Mouse (Mus musculus) inflammation-experienced regulatory T-cells, adult 6 months (primary cell): Measurements from ENCODE around the gene Anapc16. TPM values are rescaled to one million over a fixed set of nuclear protein-coding genes. Genes with fewer than 3 reads are reported as not detected.
"Not testable (repeated sequence)": the region's sequence is repeated elsewhere in the genome, so short reads cannot be mapped to it uniquely, and the experiment has no call there.

Source experiments
- ATAC-seq: one replicate; pipeline ENCODE4 v1.8.0; 2017
- polyA plus RNA-seq, 3 experiments: library from polyadenylated mRNA; unstranded; fragments of 100-300 nt; shearing (Covaris generic); gene quantifications; one replicate each; pipeline ENCODE4 v1.2.1; 2017

Anapc16 gene
- 10 to 100 TPM; 89.0 to 99.4 (median 91.1) TPM for polyA plus RNA-seq

DNA sequence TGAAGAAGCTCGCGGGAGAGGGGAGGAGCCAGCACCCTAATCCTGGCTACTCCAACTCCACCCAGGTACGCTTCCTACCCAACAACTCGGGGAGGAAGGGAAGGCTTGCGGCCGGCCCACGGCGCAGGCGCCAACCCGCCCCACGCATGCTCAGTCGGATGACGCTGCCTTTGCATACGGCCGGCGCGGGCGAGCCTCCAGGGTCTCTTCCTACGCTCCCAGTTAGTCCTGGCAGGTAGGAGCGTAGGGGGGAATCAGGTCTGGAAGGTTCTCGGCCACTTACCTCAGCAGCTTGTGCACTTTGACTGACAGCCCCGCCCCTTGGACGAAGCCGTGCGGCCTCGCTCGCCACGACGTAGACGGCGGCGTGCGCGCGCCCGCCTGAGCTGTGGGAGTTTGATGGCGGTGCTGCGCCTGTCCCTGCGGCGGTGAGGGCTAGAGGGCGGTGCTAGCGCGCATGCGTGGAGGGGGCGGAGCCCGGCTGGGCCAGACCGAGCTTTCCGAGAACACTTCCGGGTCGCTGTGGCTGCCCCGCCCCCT, at the start of gene Anapc16, which contains the start of gene Ascc1:
Anapc16 (minus strand) TSS at position 463 of the 540 bp plus-strand sequence.
Ascc1 (plus strand) TSS at position 133 of the 540 bp plus-strand sequence.
- peak; percentile 90 for ATAC-seq

GRCm38 (mm10) chr10:60050581-60050980, 47.6 kb upstream of the Anapc16 start:
- ATAC-seq, result no peak

GRCm38 (mm10) chr10:60046696-60047095, 43.8 kb upstream of the Anapc16 start:
- no peak for ATAC-seq

GRCm38 (mm10) chr10:60042350-60042922, 39.5 kb upstream of the Anapc16 start:
- ATAC-seq, result no peak

- no peak for ATAC-seq
These were observed 32.8 kb upstream of the Anapc16 start for GRCm38 (mm10) chr10:60035744-60036143.

- no peak for ATAC-seq
These were observed 31.7 kb upstream of the Anapc16 start for GRCm38 (mm10) chr10:60034621-60035020.

- no peak for ATAC-seq
These were observed 30.1 kb upstream of the Anapc16 start for GRCm38 (mm10) chr10:60033064-60033463.

GRCm38 (mm10) chr10:60032622-60033021, 29.7 kb upstream of the Anapc16 start:
- ATAC-seq, result no peak

DNA sequence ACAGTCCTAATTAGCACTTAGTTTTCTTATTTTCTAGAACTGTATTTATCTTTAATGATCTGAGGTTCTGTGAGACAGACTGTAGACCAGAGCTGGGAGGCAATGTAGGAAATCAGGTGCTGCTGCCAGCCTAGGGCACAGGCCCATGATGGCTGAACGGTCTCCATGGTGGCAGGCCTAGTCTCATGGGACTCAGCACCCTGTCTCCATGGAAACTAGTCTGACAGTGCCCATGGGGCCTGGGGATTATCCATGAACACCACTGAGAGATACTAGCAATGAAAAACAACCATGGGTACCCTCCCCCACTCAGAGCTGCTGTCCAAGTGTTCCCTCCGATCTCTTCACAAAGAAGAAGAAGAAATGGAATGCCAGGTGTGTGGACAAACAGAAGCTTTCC, 29.1 kb upstream of the Anapc16 start:
- no peak for ATAC-seq

DNA sequence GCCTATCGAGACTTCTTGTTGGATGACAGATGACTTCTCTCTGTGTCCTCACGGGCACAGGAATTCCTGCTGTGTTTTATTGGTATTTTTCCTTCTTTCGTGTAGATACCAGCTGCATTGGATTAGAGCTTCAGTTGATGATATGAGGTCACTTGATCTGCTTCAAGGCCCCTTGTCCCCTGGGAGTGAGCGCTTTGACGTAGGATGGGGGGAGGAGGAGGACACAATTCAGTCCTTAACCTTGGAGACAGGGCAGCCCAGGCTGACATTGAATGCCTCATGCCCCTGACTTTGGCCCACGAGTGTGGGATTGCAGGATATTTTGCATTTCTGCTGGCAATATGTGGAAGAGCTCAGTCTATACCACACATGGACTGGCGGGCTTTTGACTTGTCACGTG, 28.6 kb upstream of the Anapc16 start:
- ATAC-seq, result no peak

- ATAC-seq, result peak; percentile 14
These were observed 26.5 kb upstream of the Anapc16 start for GRCm38 (mm10) chr10:60029387-60029786.

DNA sequence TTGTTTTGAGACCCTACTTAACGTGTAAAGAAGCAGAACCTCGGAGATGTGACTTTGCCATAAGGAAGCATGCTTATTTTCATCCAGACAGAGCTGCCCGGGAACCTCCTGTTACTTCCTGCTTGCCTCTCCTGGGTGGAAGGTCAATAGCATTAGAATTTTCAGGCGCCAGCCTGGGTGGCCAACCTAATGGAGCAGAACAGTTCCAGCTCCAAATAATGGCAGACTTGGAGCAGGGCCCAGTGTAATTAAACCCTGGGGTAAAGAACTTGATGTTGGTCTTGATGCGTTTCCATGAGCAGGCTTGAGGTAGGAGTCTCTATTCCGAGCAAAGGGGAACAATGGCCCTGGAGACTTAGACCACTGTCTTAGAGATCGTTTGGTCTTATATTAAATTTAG, 26.0 kb upstream of the Anapc16 start:
- no peak for ATAC-seq

- ATAC-seq, result peak; percentile 83
These were observed 25.2 kb upstream of the Anapc16 start for GRCm38 (mm10) chr10:60028181-60028580.

GRCm38 (mm10) chr10:60027619-60028084, 24.7 kb upstream of the Anapc16 start:
- peak; percentile 69 for ATAC-seq

- no peak for ATAC-seq
These were observed 23.9 kb upstream of the Anapc16 start for GRCm38 (mm10) chr10:60026759-60027395.

DNA sequence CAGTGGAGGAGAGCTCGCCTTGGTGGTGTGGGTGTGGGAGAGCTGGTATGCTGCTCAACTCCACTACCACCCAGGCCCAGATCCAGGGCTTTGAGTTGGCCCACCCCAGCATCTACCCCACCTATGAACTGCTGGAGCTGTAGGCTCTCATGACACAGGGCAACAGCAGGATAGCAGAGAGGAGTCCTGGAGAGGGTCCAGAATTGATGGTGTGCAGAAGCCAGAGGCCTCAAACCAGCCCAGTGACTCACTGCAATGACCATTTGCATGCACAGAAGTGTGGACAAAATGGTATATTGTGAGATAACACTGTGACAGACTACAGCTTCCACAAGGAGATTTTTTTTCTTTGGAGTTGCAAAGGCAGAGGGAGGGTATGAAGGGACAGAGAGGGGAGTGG, 20.8 kb upstream of the Anapc16 start:
- ATAC-seq, result no peak

- no peak for ATAC-seq
These were observed 16.4 kb upstream of the Anapc16 start for GRCm38 (mm10) chr10:60019299-60019698.

- no peak for ATAC-seq
These were observed 13.3 kb upstream of the Anapc16 start for GRCm38 (mm10) chr10:60016223-60016622.

GRCm38 (mm10) chr10:60009115-60009514, 6.2 kb upstream of the Anapc16 start:
- ATAC-seq, result no peak

DNA sequence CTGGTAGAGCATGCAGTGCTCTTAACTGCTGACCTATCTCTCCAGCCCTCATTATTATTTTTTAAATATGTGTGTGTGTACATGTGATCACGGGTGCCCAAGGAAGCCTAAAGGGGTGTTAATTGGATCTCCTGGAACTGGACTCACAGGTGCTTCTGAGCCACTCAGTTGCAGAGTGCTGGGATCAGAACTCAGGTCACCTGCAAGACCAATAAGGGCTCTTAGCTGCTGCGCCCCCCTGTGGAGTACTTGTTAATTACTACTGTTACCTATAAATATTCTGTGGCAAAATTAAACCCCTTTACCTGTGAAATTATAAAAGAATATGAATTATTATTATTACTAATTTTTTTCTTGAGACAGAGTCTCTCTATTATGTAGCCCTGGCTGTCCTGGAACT, 2.3 kb upstream of the Anapc16 start:
- no peak for ATAC-seq

DNA sequence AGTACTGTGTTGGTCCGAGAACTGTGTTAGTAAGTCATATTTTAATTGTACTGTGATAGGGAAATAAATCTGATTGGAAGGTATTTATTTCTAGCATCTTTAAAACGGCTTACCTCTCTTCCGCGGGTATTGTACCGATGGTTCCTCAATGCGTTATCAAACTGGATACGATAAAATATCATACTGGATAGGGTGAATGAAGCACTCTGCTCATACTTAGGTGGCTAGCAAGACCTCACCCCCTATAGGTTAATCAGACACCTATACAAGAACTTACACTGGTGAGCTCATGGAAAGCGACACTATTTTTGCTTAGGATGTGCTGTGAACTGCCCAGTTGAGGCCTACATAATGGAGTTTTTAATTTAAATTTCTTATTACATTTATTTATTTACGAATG, 912 bp upstream of the Anapc16 start:
- ATAC-seq, result no peak

GRCm38 (mm10) chr10:60003213-60003752, 348 bp upstream of the Anapc16 start:
- no peak for ATAC-seq

GRCm38 (mm10) chr10:60002203-60002602, 732 bp downstream of the Anapc16 start:
- ATAC-seq, result peak; percentile 12

DNA sequence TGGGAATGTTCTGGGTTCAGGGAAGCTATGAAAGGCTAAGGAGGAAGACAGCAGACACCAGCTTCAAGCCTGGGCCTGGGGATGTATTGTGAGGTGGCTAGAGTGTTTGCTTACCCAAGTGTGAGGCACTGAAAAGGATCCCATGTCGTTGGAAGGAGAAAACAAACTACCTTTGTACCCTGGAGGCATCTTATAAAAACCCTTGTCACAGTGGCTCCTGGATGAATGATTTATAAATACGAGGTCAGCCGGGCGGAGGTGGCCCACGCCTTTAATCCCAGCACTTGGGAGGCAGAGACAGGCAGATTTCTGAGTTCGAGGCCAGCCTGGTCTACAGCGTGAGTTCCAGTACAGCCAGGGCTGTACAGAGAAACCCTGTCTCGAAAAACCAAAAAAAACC, 1.3 kb downstream of the Anapc16 start:
- not testable (repeated sequence) for ATAC-seq
